Mouse (Mus musculus) colon, adult 2 months (tissue): ENCODE data around the gene Rrp1b. TPM values are rescaled to one million over a fixed set of nuclear protein-coding genes. Genes with fewer than 3 reads are reported as not detected.

Source experiments
- polyA plus RNA-seq: library from polyadenylated mRNA; depleted of rRNA; stranded (reverse); fragments of >200 nt; gene quantifications from 2 replicates; pipeline ENCODE4 v1.2.3, GENCODE M21; 2012; rRNA removed

Rrp1b gene
- 4.5 and 9.6 TPM in 2 replicates for polyA plus RNA-seq

GRCm38 (mm10) chr17:32035609-32036508 is at the start of gene Rrp1b, which contains the start of gene Hsf2bp:
Rrp1b (plus strand) TSS chr17:32036100.
Hsf2bp (minus strand) TSS chr17:32036349.

Other genes starting within 250 kb of the Rrp1b start
- 13.3 and 13.7 TPM in 2 replicates for gene Sik1, start 180.3 kb upstream of the Rrp1b start, polyA plus RNA-seq
- gene Hsf2bp, start 249 bp downstream of the Rrp1b start, polyA plus RNA-seq: 0.95 and 1.1 TPM in 2 replicates
- gene Notch3, start 130.8 kb downstream of the Rrp1b start, polyA plus RNA-seq: 12.8 and 20.5 TPM in 2 replicates
- 0.63 and 1.1 TPM in 2 replicates for gene Ephx3, start 153.4 kb downstream of the Rrp1b start, polyA plus RNA-seq
- gene Brd4, start 248.6 kb downstream of the Rrp1b start, polyA plus RNA-seq: 32.5 and 45.1 TPM in 2 replicates